Mouse (Mus musculus): Measurements from ENCODE around the gene Arxes1. TPM values are rescaled to one million over a fixed set of nuclear protein-coding genes. Genes with fewer than 3 reads are reported as not detected.
"Not testable (repeated sequence)": the region's sequence is repeated elsewhere in the genome, so short reads cannot be mapped to it uniquely, and the experiment has no call there.

The Arxes1 gene
- polyA plus RNA-seq, 1 experiment, result 1.9 TPM

- TF ChIP-seq CTCF (IDR thresholded peaks at IDR 0.05; ENCODE audit: control insufficient read depth, insufficient read depth, low read length) (no peak), POLR2A (IDR thresholded peaks at IDR 0.05; ENCODE audit: borderline replicate concordance, control insufficient read depth, low read depth, low read length) (no peak)
- WGBS, result 48% methylated on average over 1 of the region's 1 CpGs
- Histone ChIP-seq H3K27ac (ENCODE audit: control insufficient read depth, insufficient read depth, low read depth, low read length, poor library complexity) (no peak overlapping the region), H3K4me1 (ENCODE audit: control insufficient read depth, insufficient read depth, low read length) (no peaks in the 10 kb centered on the region), H3K4me3 (replicated peaks; ENCODE audit: control insufficient read depth, low read depth, low read length) (no peak overlapping the region)
Observed at GRCm38 (mm10) chrX:136030331-136030730, 2.8 kb upstream of the Arxes1 start.

GRCm38 (mm10) chrX:136043726-136044125 lies 10.6 kb downstream of the Arxes1 start:
- no peak overlapping the region for H3K4me3 ChIP-seq (replicated peaks; ENCODE audit: control insufficient read depth, low read depth, low read length)
- H3K27ac ChIP-seq (ENCODE audit: control insufficient read depth, insufficient read depth, low read depth, low read length, poor library complexity), result no peak overlapping the region
- WGBS, result 83% methylated on average over 1 of the region's 1 CpGs
- no peaks in the 10 kb centered on the region for H3K4me1 ChIP-seq (ENCODE audit: control insufficient read depth, insufficient read depth, low read length)
- TF ChIP-seq CTCF (IDR thresholded peaks at IDR 0.05; ENCODE audit: control insufficient read depth, insufficient read depth, low read length), result no peak
- TF ChIP-seq POLR2A (IDR thresholded peaks at IDR 0.05; ENCODE audit: borderline replicate concordance, control insufficient read depth, low read depth, low read length), result no peak

DNA sequence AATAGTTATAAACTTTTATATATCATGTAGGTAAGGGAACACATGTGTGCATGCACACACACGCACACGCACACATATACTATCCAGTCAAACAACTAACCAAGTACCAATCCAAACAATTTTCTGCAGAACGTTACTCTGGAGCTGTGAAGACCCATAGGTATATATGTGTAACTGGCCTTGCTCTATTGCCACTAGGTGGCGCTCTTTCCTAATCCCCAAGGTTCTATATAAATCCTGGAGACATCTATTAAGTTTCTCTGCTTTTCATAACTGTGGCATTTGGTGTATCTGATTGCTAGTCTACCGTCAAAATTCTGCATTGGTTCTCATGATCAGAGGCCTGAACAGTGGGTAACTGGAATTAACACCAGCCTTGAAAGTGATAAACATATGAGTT lies 14.4 kb downstream of the Arxes1 start:
- no peaks in the 10 kb centered on the region for H3K4me1 ChIP-seq (ENCODE audit: control insufficient read depth, insufficient read depth, low read length)
- no peak overlapping the region for H3K27ac ChIP-seq (ENCODE audit: control insufficient read depth, insufficient read depth, low read depth, low read length, poor library complexity)
- WGBS, result 6% methylated on average over 5 of the region's 5 CpGs
- TF ChIP-seq POLR2A (IDR thresholded peaks at IDR 0.05; ENCODE audit: borderline replicate concordance, control insufficient read depth, low read depth, low read length) (no peak), CTCF (IDR thresholded peaks at IDR 0.05; ENCODE audit: control insufficient read depth, insufficient read depth, low read length) (no peak)
- no peak overlapping the region for H3K4me3 ChIP-seq (replicated peaks; ENCODE audit: control insufficient read depth, low read depth, low read length)

GRCm38 (mm10) chrX:136051219-136051618 lies 18.1 kb downstream of the Arxes1 start:
- no peak for TF ChIP-seq CTCF (IDR thresholded peaks at IDR 0.05; ENCODE audit: control insufficient read depth, insufficient read depth, low read length)
- TF ChIP-seq POLR2A (IDR thresholded peaks at IDR 0.05; ENCODE audit: borderline replicate concordance, control insufficient read depth, low read depth, low read length), result no peak
- 61% methylated on average over 2 of the region's 2 CpGs for WGBS
- H3K4me3 ChIP-seq (replicated peaks; ENCODE audit: control insufficient read depth, low read depth, low read length), result no peak overlapping the region

GRCm38 (mm10) chrX:136060698-136061097 lies 27.5 kb downstream of the Arxes1 start:
- WGBS, result 61% methylated on average over 1 of the region's 1 CpGs
- TF ChIP-seq POLR2A (IDR thresholded peaks at IDR 0.05; ENCODE audit: borderline replicate concordance, control insufficient read depth, low read depth, low read length) (no peak), CTCF (IDR thresholded peaks at IDR 0.05; ENCODE audit: control insufficient read depth, insufficient read depth, low read length) (no peak)
- no peak overlapping the region for H3K27ac ChIP-seq (ENCODE audit: control insufficient read depth, insufficient read depth, low read depth, low read length, poor library complexity)
- H3K4me3 ChIP-seq (replicated peaks; ENCODE audit: control insufficient read depth, low read depth, low read length), result no peak overlapping the region
- no peaks in the 10 kb centered on the region for H3K4me1 ChIP-seq (ENCODE audit: control insufficient read depth, insufficient read depth, low read length)

More at GRCm38 (mm10) chrX:136051219-136051618, 18.1 kb downstream of the Arxes1 start:
- Histone ChIP-seq H3K27ac (ENCODE audit: control insufficient read depth, insufficient read depth, low read depth, low read length, poor library complexity) (no peak overlapping the region), H3K4me1 (ENCODE audit: control insufficient read depth, insufficient read depth, low read length) (no peaks in the 10 kb centered on the region)

DNA sequence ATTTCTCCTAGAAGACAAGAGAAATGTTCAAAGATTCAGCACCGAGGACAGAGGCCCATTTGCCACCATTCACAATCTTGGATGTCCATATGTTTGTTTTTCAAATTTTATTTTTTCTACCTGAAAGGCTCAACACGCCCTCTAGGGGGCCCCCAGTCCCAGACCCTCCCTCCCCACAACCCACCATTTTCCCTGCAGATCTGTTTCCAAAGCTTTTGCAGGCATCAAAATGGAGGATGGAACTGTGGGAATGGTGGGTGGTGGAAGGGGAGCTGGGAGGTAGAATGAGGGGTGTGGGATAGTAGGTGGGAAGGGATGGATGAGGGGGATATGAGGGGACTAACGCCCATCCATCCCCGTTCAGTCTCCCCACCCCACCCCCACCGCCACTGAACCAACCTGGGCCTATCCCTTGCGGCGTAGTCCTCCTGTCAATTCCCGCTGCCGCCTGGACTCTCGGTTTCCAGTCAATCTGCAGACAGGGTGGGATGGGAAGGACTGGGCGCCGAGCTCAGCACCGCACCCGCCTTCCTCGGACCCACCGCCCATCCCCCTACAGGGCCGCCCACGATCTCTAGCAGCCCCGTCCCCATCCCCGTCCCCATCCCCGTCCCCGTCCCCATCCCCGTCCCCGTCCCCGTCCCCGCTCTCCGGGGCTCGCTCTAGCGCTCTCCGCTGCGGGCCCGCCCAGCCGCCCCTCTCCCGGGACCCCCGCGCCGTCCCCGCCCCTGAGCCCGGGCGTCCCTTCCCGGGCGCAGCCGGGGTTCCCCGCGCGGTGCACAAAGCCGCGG lies 34.2 kb downstream of the Arxes1 start:
- WGBS, result 30% methylated on average over 22 of the region's 48 CpGs
- H3K4me3 ChIP-seq (replicated peaks; ENCODE audit: control insufficient read depth, low read depth, low read length); H3K4me1 ChIP-seq (ENCODE audit: control insufficient read depth, insufficient read depth, low read length); H3K27ac ChIP-seq (ENCODE audit: control insufficient read depth, insufficient read depth, low read depth, low read length, poor library complexity): not testable (repeated sequence)

DNA sequence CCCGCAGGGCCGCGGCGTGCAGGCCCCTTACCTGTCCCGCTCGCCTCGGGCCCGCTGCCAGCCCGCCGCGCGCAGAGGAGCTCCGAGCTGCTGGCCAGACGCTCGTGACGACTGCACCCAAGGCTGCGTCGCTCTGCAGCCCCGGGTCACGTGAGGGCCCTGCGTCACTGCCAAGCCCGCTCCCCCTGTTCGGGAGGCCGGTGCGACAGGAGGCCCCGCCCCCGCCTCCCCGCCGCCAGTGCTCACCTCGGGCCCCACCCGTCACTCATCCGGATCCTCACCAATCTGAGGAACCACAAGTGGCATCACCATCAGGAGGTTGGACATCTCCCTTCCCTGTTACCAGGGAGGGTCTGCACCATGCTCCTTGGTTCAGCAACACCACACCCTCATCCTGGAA lies 34.9 kb downstream of the Arxes1 start, which contains the start of gene Bex2:
Gene Bex2, minus strand, starts transcription at position 217 of the 400 bp plus-strand sequence.
- not testable (repeated sequence) for H3K4me3 ChIP-seq (replicated peaks; ENCODE audit: control insufficient read depth, low read depth, low read length); H3K27ac ChIP-seq (ENCODE audit: control insufficient read depth, insufficient read depth, low read depth, low read length, poor library complexity); H3K4me1 ChIP-seq (ENCODE audit: control insufficient read depth, insufficient read depth, low read length)
- WGBS, result 0% methylated on average over 1 of the region's 32 CpGs

Other genes with a start within 250 kb of the Arxes1 start
- gene Bhlhb9, start 235.8 kb upstream of the Arxes1 start, polyA plus RNA-seq (2011; ENCODE audit: insufficient read depth, insufficient read length, low replicate concordance, missing spikeins), result 2.1 and 3.2 TPM in 2 replicates
- 2.6 TPM in 1 of 2 replicates, not detected in the other for gene Gprasp2, start 194.3 kb upstream of the Arxes1 start, polyA plus RNA-seq (2011; ENCODE audit: insufficient read depth, insufficient read length, low replicate concordance, missing spikeins)
- gene Arxes2, start 39.5 kb upstream of the Arxes1 start, polyA plus RNA-seq (2011; ENCODE audit: insufficient read depth, insufficient read length, low replicate concordance, missing spikeins), result 0.84 and 1.00 TPM in 2 replicates
- 5.6 TPM in 1 of 2 replicates, not detected in the other for gene Bex2, start 34.9 kb downstream of the Arxes1 start, polyA plus RNA-seq (2011; ENCODE audit: insufficient read depth, insufficient read length, low replicate concordance, missing spikeins)
- 0.65 TPM in 1 of 2 replicates, not detected in the other for gene Nxf3, start 51.9 kb downstream of the Arxes1 start, polyA plus RNA-seq (2011; ENCODE audit: insufficient read depth, insufficient read length, low replicate concordance, missing spikeins)
- 15.6 and 15.8 TPM in 2 replicates for gene Bex4, start 105.6 kb downstream of the Arxes1 start, polyA plus RNA-seq (2011; ENCODE audit: insufficient read depth, insufficient read length, low replicate concordance, missing spikeins)
- 36.6 and 47.6 TPM in 2 replicates for gene Tceal8, start 139.0 kb downstream of the Arxes1 start, polyA plus RNA-seq (2011; ENCODE audit: insufficient read depth, insufficient read length, low replicate concordance, missing spikeins)
- not detected in 2 replicates for gene Tceal5, start 170.5 kb downstream of the Arxes1 start, polyA plus RNA-seq (2011; ENCODE audit: insufficient read depth, insufficient read length, low replicate concordance, missing spikeins)
- gene Tceal7, start 181.4 kb downstream of the Arxes1 start, polyA plus RNA-seq (2011; ENCODE audit: insufficient read depth, insufficient read length, low replicate concordance, missing spikeins), result not detected in 2 replicates
- 47.6 TPM in 1 of 2 replicates, not detected in the other for gene Bex1, start 182.1 kb downstream of the Arxes1 start, polyA plus RNA-seq (2011; ENCODE audit: insufficient read depth, insufficient read length, low replicate concordance, missing spikeins)
- gene Tceal9, start 211.7 kb downstream of the Arxes1 start, polyA plus RNA-seq (2011; ENCODE audit: insufficient read depth, insufficient read length, low replicate concordance, missing spikeins), result 40.1 and 55.8 TPM in 2 replicates
- gene Bex3, start 236.9 kb downstream of the Arxes1 start, polyA plus RNA-seq (2011; ENCODE audit: insufficient read depth, insufficient read length, low replicate concordance, missing spikeins), result 53.3 and 68.7 TPM in 2 replicates

Data from bone marrow, adult 2 months (tissue).